Mouse (Mus musculus) neural tube, embryonic 15.5 days (tissue): ENCODE measurements around the gene Rpgrip1. TPM values are rescaled to one million over a fixed set of nuclear protein-coding genes. Genes with fewer than 3 reads are reported as not detected.
A peak's percentile ranks its signal among the peaks of the same experiment; 100 is the strongest.
"Not testable (repeated sequence)": the region's sequence is repeated elsewhere in the genome, so short reads cannot be mapped to it uniquely, and the experiment has no call there.

ENCODE experiments used
- ATAC-seq: fragments of 200-750 bp; cut with Nextera tagmentation; 2 replicates; pipeline ENCODE4 v1.8.0; 2017; ENCODE audit warnings: mild to moderate bottlenecking, moderate TSS enrichment, moderate library complexity; ENCODE audit not compliant: low FRiP score
- H3K27ac ChIP-seq: fragments of 300-500 bp; sonication (generic); replicated peaks from 2 replicates; pipeline ENCODE4 v1.5.1; 2015; ENCODE audit warnings: mild to moderate bottlenecking, inconsistent platforms
- H3K27me3 ChIP-seq: fragments of 300-500 bp; sonication (generic); replicated peaks from 2 replicates; pipeline ENCODE4 v1.6.1; 2015; ENCODE audit warnings: inconsistent platforms
- H3K36me3 ChIP-seq: fragments of 300-500 bp; sonication (generic); 2 replicates; pipeline ENCODE4 v1.6.1; 2015; ENCODE audit warnings: inconsistent platforms
- H3K4me1 ChIP-seq: fragments of 300-500 bp; sonication (generic); 2 replicates; pipeline ENCODE4 v1.6.1; 2015; ENCODE audit warnings: inconsistent platforms
- H3K4me2 ChIP-seq: fragments of 300-500 bp; sonication (generic); 2 replicates; pipeline ENCODE4 v1.6.1; 2015; ENCODE audit warnings: inconsistent platforms, mild to moderate bottlenecking, moderate library complexity
- H3K4me3 ChIP-seq: fragments of 300-500 bp; sonication (generic); replicated peaks from 2 replicates; pipeline ENCODE4 v1.5.1; 2015; ENCODE audit warnings: mild to moderate bottlenecking, inconsistent platforms
- H3K9ac ChIP-seq: fragments of 300-500 bp; sonication (generic); replicated peaks from 2 replicates; pipeline ENCODE4 v1.6.1; 2015; ENCODE audit warnings: mild to moderate bottlenecking, inconsistent platforms
- H3K9me3 ChIP-seq: fragments of 300-500 bp; sonication (generic); replicated peaks from 2 replicates; pipeline ENCODE4 v1.6.1; 2016; ENCODE audit warnings: inconsistent platforms
- WGBS: fragments of 180-500 bp; shearing (Covaris S2); methylation state at CpG from one replicate; pipeline ENCODE4 v1.1.7; 2015; ENCODE audit warnings: mixed read lengths; 5-methylcytosine and 5-hydroxymethylcytosine counted together
- polyA plus RNA-seq: library from polyadenylated mRNA; unstranded; fragments of >200 nt; fragmentation: Nextera tagmentation; extraction: Ambion mirVana; gene quantifications from 2 replicates; pipeline ENCODE4 v1.2.1, GENCODE M21; 2015

The Rpgrip1 gene
- 42.6 and 46.0 TPM in 2 replicates for polyA plus RNA-seq

DNA sequence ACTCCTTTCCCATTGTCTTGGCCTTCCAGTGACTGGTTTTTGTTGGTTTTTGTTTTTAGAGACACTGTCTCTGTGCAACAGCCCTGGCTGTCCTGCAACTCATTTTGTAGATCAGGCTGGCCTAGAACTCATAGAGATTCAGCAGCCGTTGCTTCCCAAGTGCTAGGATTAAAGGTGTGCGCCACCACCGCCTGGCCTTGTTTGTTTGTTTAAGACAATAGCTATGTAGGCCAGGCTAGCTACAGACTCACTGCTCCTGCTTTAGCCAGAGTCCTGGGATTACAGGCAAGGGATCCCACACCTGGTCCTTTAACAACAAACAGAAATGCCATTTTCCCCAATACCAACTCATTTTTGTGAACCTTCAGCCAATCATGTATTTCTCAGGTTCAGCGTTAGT lies at the start of gene Rpgrip1:
Gene Rpgrip1, plus strand, starts transcription at position 359 of the 400 bp plus-strand sequence.
- Histone ChIP-seq H3K4me3 (no peak within 1 kb of the TSS), H3K9ac (no peak within 1 kb of the TSS), H3K27me3 (no peaks in the 10 kb centered on the region), H3K4me1 (0 out of 2 replicates have a peak, but pooled peaks cover 3% of the 10 kb centered on the region), H3K36me3 (no peaks in the 10 kb centered on the region), H3K9me3 (no peaks in the 10 kb centered on the region), H3K4me2 (no peak within 1 kb of the TSS), H3K27ac (no peak within 1 kb of the TSS)
- WGBS: 94% methylated on average over 4 of the region's 4 CpGs
- ATAC-seq: no peak

- no peaks in the 10 kb centered on the region for H3K36me3 ChIP-seq
- H3K4me2 ChIP-seq: no peak overlapping the region
- no peaks in the 10 kb centered on the region for H3K9me3 ChIP-seq
- no peak for ATAC-seq
- no peaks in the 10 kb centered on the region for H3K4me1 ChIP-seq
- H3K9ac ChIP-seq: no peak overlapping the region
- H3K27me3 ChIP-seq: no peaks in the 10 kb centered on the region
- 91% methylated on average over 1 of the region's 1 CpGs for WGBS
- H3K27ac ChIP-seq: no peak overlapping the region
- H3K4me3 ChIP-seq: no peak overlapping the region
Measured at GRCm38 (mm10) chr14:52060800-52061199, 49.7 kb upstream of the Rpgrip1 start.

- no peak overlapping the region for H3K4me2 ChIP-seq
- H3K27ac ChIP-seq: no peak overlapping the region
- H3K27me3 ChIP-seq: no peaks in the 10 kb centered on the region
- no peak overlapping the region for H3K4me3 ChIP-seq
- H3K36me3 ChIP-seq: no peaks in the 10 kb centered on the region
- H3K9ac ChIP-seq: no peak overlapping the region
- no peak for ATAC-seq
- no peaks in the 10 kb centered on the region for H3K9me3 ChIP-seq
- WGBS: 84% methylated on average over 8 of the region's 8 CpGs
- H3K4me1 ChIP-seq: no peaks in the 10 kb centered on the region
Measured at GRCm38 (mm10) chr14:52061798-52062197, 48.7 kb upstream of the Rpgrip1 start.

GRCm38 (mm10) chr14:52066135-52066534 lies 44.4 kb upstream of the Rpgrip1 start:
- 62% methylated on average over 4 of the region's 4 CpGs for WGBS
- Histone ChIP-seq H3K9me3 (no peaks in the 10 kb centered on the region), H3K4me2 (no peak overlapping the region), H3K27me3 (no peaks in the 10 kb centered on the region), H3K4me1 (no peaks in the 10 kb centered on the region), H3K4me3 (no peak overlapping the region), H3K36me3 (peaks cover 2% of the 10 kb centered on the region), H3K27ac (no peak overlapping the region), H3K9ac (no peak overlapping the region)
- ATAC-seq: no peak

DNA sequence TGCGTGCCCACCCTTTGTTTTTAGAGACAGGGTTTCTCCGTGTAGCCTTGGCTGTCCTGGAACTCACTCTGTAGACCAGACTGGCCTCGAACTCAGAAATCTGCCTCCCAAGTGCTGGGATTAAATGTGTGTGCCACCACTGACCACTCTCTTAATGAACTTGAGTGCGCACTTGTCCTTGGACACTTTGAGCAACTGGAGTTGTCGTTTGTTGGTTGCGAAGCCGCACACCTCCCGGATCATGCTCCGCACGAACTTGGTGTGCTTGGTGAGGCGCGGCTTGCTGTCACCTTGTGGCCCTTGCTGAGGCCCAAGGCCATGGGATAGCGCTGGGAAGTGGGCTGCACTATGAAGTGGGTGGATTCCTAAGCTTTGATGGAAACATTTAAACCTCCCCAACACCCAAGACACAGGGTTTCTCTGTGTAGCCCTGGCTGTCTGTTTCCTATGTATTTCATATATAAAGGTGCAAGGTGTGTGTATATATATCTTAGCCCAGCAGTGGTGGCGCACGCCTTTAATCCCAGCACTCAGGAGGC lies 38.8 kb upstream of the Rpgrip1 start:
- Histone ChIP-seq H3K9me3 (no peaks in the 10 kb centered on the region), H3K9ac (no peak overlapping the region), H3K4me2 (no peak overlapping the region), H3K36me3 (peaks cover 43% of the 10 kb centered on the region), H3K27me3 (no peaks in the 10 kb centered on the region), H3K4me3 (no peak overlapping the region), H3K27ac (no peak overlapping the region), H3K4me1 (no peaks in the 10 kb centered on the region)
- 93% methylated on average over 15 of the region's 15 CpGs for WGBS
- ATAC-seq: no peak

GRCm38 (mm10) chr14:52083083-52083482 lies 27.4 kb upstream of the Rpgrip1 start:
- no peak for ATAC-seq
- peaks cover 52% of the 10 kb centered on the region for H3K36me3 ChIP-seq
- H3K27ac ChIP-seq: no peak overlapping the region
- H3K9ac ChIP-seq: no peak overlapping the region
- H3K9me3 ChIP-seq: no peaks in the 10 kb centered on the region
- no peak overlapping the region for H3K4me2 ChIP-seq
- H3K4me3 ChIP-seq: no peak overlapping the region
- H3K4me1 ChIP-seq: no peaks in the 10 kb centered on the region
- H3K27me3 ChIP-seq: no peaks in the 10 kb centered on the region

DNA sequence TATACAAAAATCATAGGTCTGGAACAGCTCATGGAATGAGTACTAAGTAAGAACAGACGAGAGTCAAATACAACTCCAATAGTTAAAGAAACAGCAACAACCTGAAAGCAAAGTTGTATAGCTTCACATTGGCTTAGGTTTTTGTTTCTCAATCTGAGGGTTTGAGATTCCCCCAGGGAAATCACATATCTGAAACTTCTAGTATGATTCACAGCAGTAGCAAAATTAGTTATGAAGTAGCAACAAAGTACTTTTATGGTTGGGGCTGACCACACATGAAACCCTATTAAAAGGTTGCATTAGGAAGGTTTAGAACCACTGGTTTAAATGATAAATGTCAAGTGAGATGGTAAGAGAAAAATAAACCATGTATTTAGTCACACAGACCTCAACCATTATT lies 16.0 kb upstream of the Rpgrip1 start:
- Histone ChIP-seq H3K27me3 (no peaks in the 10 kb centered on the region), H3K36me3 (peaks cover 24% of the 10 kb centered on the region), H3K9ac (no peak overlapping the region), H3K27ac (no peak overlapping the region), H3K4me1 (peaks cover 11% of the 10 kb centered on the region), H3K9me3 (no peaks in the 10 kb centered on the region), H3K4me2 (no peak overlapping the region), H3K4me3 (no peak overlapping the region)
- ATAC-seq: no peak
- WGBS: 98% methylated on average over 1 of the region's 1 CpGs

- H3K36me3 ChIP-seq: peaks cover 14% of the 10 kb centered on the region
- not testable (repeated sequence) for H3K4me3 ChIP-seq, H3K27me3 ChIP-seq, H3K27ac ChIP-seq, H3K4me2 ChIP-seq, H3K9ac ChIP-seq, ATAC-seq, H3K9me3 ChIP-seq
- 95% methylated on average over 3 of the region's 3 CpGs for WGBS
- H3K4me1 ChIP-seq: peaks cover 33% of the 10 kb centered on the region
Measured at GRCm38 (mm10) chr14:52097191-52097590, 13.3 kb upstream of the Rpgrip1 start.

DNA sequence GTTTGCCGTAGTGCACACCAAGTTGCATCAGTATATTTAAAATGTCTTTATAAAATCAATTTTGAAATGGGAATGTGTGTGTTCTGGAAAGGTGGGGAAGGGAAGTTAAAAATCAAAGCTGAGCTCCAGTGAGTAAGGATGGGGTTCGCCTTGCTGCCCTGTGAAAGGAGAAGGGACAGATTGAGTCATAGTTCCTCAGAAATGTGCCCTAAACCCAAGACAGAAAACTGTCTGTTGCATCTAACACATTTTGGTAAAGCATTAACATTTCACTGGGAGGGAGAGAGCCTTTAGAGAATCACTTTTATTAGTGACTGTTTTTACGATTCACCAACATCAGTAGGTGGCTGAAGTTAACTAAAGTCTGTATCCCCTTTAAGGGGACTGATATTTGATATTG lies 12.1 kb upstream of the Rpgrip1 start:
- H3K4me2 ChIP-seq, H3K36me3 ChIP-seq, H3K4me3 ChIP-seq, H3K9me3 ChIP-seq, H3K27me3 ChIP-seq, ATAC-seq, H3K9ac ChIP-seq, H3K27ac ChIP-seq: not testable (repeated sequence)
- WGBS: 74% methylated on average over 3 of the region's 3 CpGs
- H3K4me1 ChIP-seq: peaks cover 40% of the 10 kb centered on the region

DNA sequence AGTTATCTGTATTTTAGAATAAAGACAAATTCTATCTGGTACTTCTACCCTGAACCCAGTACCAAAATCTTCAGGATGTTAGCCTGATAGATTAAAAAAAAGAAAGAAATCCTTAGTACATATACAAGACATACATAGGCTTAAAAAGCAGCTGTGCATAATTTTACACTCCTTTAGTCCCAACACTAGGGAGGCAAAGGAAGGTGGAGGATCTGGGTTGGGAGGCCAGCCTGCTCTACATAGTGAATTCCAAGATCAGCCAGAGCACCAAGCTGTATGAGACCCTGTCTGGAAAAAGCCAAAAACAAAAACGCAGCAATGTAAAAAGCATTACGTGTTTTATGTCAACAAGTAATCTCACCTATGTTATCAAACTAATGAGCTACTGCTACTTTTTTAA lies 10.9 kb upstream of the Rpgrip1 start:
- Histone ChIP-seq H3K4me1 (peaks cover 42% of the 10 kb centered on the region), H3K9ac (no peak overlapping the region), H3K4me2 (peak overlapping the region; percentile 19), H3K27me3 (no peaks in the 10 kb centered on the region), H3K9me3 (no peaks in the 10 kb centered on the region), H3K4me3 (no peak overlapping the region), H3K36me3 (peaks cover 5% of the 10 kb centered on the region; the same call in 1 of the 2 replicates), H3K27ac (no peak overlapping the region)
- ATAC-seq: no peak
- WGBS: 82% methylated on average over 2 of the region's 2 CpGs

- peaks cover 5% of the 10 kb centered on the region; the same call in 1 of the 2 replicates for H3K36me3 ChIP-seq
- 75% methylated on average over 5 of the region's 5 CpGs for WGBS
- H3K9ac ChIP-seq: no peak overlapping the region
- no peak for ATAC-seq
- H3K4me3 ChIP-seq: no peak overlapping the region
- H3K4me2 ChIP-seq: peak overlapping the region; percentile 56
- no peaks in the 10 kb centered on the region for H3K9me3 ChIP-seq
- H3K27me3 ChIP-seq: no peaks in the 10 kb centered on the region
- H3K27ac ChIP-seq: no peak overlapping the region
- H3K4me1 ChIP-seq: peaks cover 43% of the 10 kb centered on the region
Measured at GRCm38 (mm10) chr14:52100170-52100960, 10.1 kb upstream of the Rpgrip1 start.
